Mouse (Mus musculus): ENCODE results near the gene Apoc4.

Apoc4 gene

GRCm38 (mm10) chr7:19676662-19677061 is 4.6 kb downstream of the Apoc4 start:
- DNase-seq, result peak; percentile 87

- DNase-seq, result peak; percentile 89
Measured at GRCm38 (mm10) chr7:19675824-19676223, 5.5 kb downstream of the Apoc4 start.

- peak; percentile 91 for DNase-seq
Measured at GRCm38 (mm10) chr7:19673083-19673699, 8.1 kb downstream of the Apoc4 start.

GRCm38 (mm10) chr7:19671511-19671910 is 9.8 kb downstream of the Apoc4 start:
- DNase-seq, result peak; percentile 91

GRCm38 (mm10) chr7:19668947-19669721 is 12.1 kb downstream of the Apoc4 start:
- peak; percentile 99 for DNase-seq

- DNase-seq, result peak; percentile 90
Measured at GRCm38 (mm10) chr7:19667434-19667833, 13.8 kb downstream of the Apoc4 start.

- DNase-seq, result no peak
Measured at GRCm38 (mm10) chr7:19666750-19667149, 14.5 kb downstream of the Apoc4 start.

GRCm38 (mm10) chr7:19664955-19665841 is 16.1 kb downstream of the Apoc4 start, which contains the start of gene Clptm1:
Gene Clptm1, minus strand, starts transcription at chr7:19665033.
- peak; percentile 99 for DNase-seq

GRCm38 (mm10) chr7:19664455-19664954 is 16.8 kb downstream of the Apoc4 start:
- no peak for DNase-seq

- peak; percentile 91 for DNase-seq
Measured at GRCm38 (mm10) chr7:19663940-19664339, 17.3 kb downstream of the Apoc4 start.

GRCm38 (mm10) chr7:19652614-19653013 is 28.7 kb downstream of the Apoc4 start:
- peak; percentile 98 for DNase-seq

GRCm38 (mm10) chr7:19651063-19651786 is 30.1 kb downstream of the Apoc4 start:
- no peak for DNase-seq

- DNase-seq, result no peak
Measured at GRCm38 (mm10) chr7:19641223-19641622, 40.1 kb downstream of the Apoc4 start.

GRCm38 (mm10) chr7:19635074-19635827 is 46.0 kb downstream of the Apoc4 start:
- peak; percentile 93 for DNase-seq

GRCm38 (mm10) chr7:19634591-19634990 is 46.7 kb downstream of the Apoc4 start:
- no peak for DNase-seq

- peak; percentile 91 for DNase-seq
Measured at GRCm38 (mm10) chr7:19633855-19634254, 47.4 kb downstream of the Apoc4 start.

GRCm38 (mm10) chr7:19633197-19633596 is 48.1 kb downstream of the Apoc4 start:
- peak; percentile 91 for DNase-seq

GRCm38 (mm10) chr7:19632720-19633119 is 48.6 kb downstream of the Apoc4 start:
- no peak for DNase-seq

GRCm38 (mm10) chr7:19632275-19632674 is 49.0 kb downstream of the Apoc4 start:
- DNase-seq, result no peak

- DNase-seq, result peak; percentile 99
Measured at GRCm38 (mm10) chr7:19629361-19629734, 51.9 kb downstream of the Apoc4 start, which contains the start of gene Relb. Gene Relb, minus strand, starts transcription at chr7:19629438.

Measured in heart, adult 11 months (tissue).